ENCODE assay signal across 9 mouse cellular contexts in genomic region chr6:94592710-94593109, GRCm38 (mm10).
DNase-seq lines count a peak whose midpoint lies in the region; ATAC-seq lines count a peak whose summit lies in the region.
"Had no signal": no experiment of that assay in that cellular context is flagged by ENCODE, and none has a peak within 500 bp of the region (broad histone marks: within the 10 kb centered on the region; RNA-seq: fewer than 3 reads in every experiment).

No protein-coding gene starts in this region.

- no peaks in the 10 kb centered on the region for H3K27me3 ChIP-seq in lung, embryonic 15.5 days
- no peaks in the 10 kb centered on the region for H3K27me3 ChIP-seq in embryonic facial prominence, embryonic 14.5 days (replicated peaks; ENCODE audit: control insufficient read depth, insufficient read depth, low read length)
- H3K27me3 ChIP-seq in hindbrain, embryonic 11.5 days (ENCODE audit: control insufficient read depth, insufficient read depth, low read length): no peaks in the 10 kb centered on the region
- H3K27me3 ChIP-seq in neural tube, embryonic 11.5 days (ENCODE audit: control insufficient read depth, insufficient read depth, low read length): no peaks in the 10 kb centered on the region
- H3K27me3 ChIP-seq: liver, embryonic 13.5 days; Patski had no signal

- 4% methylated on average over 4 of the region's 4 CpGs for whole genome bisulfite sequencing in lung, embryonic 15.5 days
- WGBS in embryonic facial prominence, embryonic 14.5 days: 11% methylated on average over 4 of the region's 4 CpGs
- WGBS in hindbrain, embryonic 11.5 days: 24% methylated on average over 4 of the region's 4 CpGs
- 15% methylated on average over 4 of the region's 4 CpGs for WGBS in neural tube, embryonic 11.5 days

- peak; percentile 31; the same call in 1 of the 2 replicates for ATAC-seq in lung, embryonic 15.5 days (ENCODE audit: borderline replicate concordance, extremely low read depth, low FRiP score, low TSS enrichment)
- peak; percentile 47; the same call in 1 of the 2 replicates for ATAC-seq in embryonic facial prominence, embryonic 14.5 days (ENCODE audit: low read depth)
- peak; percentile 70 for ATAC-seq in hindbrain, embryonic 11.5 days (ENCODE audit: low FRiP score)
- 0 out of 2 replicates have a peak, but pooled peaks have one; percentile 55 for ATAC-seq in neural tube, embryonic 11.5 days (ENCODE audit: insufficient read depth, low FRiP score, low TSS enrichment)
- ATAC-seq: Patski had no signal

- no peak overlapping the region for H3K9ac ChIP-seq in lung, embryonic 15.5 days
- no peak overlapping the region for H3K9ac ChIP-seq in embryonic facial prominence, embryonic 14.5 days (ENCODE audit: low read depth, low read length)
- H3K9ac ChIP-seq in hindbrain, embryonic 11.5 days (ENCODE audit: low read depth, low read length): no peak overlapping the region
- H3K9ac ChIP-seq in neural tube, embryonic 11.5 days (ENCODE audit: low read length): no peak overlapping the region
- H3K9ac ChIP-seq: liver, embryonic 13.5 days had no signal

- H3K9me3 ChIP-seq in lung, embryonic 15.5 days: no peaks in the 10 kb centered on the region
- no peaks in the 10 kb centered on the region for H3K9me3 ChIP-seq in embryonic facial prominence, embryonic 14.5 days (ENCODE audit: control insufficient read depth, low read length)
- no peaks in the 10 kb centered on the region for H3K9me3 ChIP-seq in hindbrain, embryonic 11.5 days (ENCODE audit: control insufficient read depth, low read length)
- H3K9me3 ChIP-seq in neural tube, embryonic 11.5 days (ENCODE audit: control insufficient read depth, low read length): no peaks in the 10 kb centered on the region
- H3K9me3 ChIP-seq: liver, embryonic 13.5 days had no signal

- peaks cover 10% of the 10 kb centered on the region for H3K4me1 ChIP-seq in lung, embryonic 15.5 days
- peaks cover 31% of the 10 kb centered on the region for H3K4me1 ChIP-seq in embryonic facial prominence, embryonic 14.5 days (ENCODE audit: control insufficient read depth, insufficient read depth, low read length)
- H3K4me1 ChIP-seq in hindbrain, embryonic 11.5 days (replicated peaks; ENCODE audit: control insufficient read depth, insufficient read depth, low read length): 0 out of 2 replicates have a peak, but pooled peaks cover 3% of the 10 kb centered on the region
- peaks cover 12% of the 10 kb centered on the region for H3K4me1 ChIP-seq in neural tube, embryonic 11.5 days (ENCODE audit: control insufficient read depth, insufficient read depth, low read length)
- H3K4me1 ChIP-seq: liver, embryonic 13.5 days had no signal

- 0 out of 2 replicates have a peak overlapping the region, but pooled peaks have one; percentile 4 for H3K4me2 ChIP-seq in lung, embryonic 15.5 days
- H3K4me2 ChIP-seq in embryonic facial prominence, embryonic 14.5 days (ENCODE audit: low read depth, low read length): peak overlapping the region; percentile 32; the same call in 1 of the 2 replicates
- no peak overlapping the region for H3K4me2 ChIP-seq in hindbrain, embryonic 11.5 days (replicated peaks; ENCODE audit: low read depth, low read length)
- H3K4me2 ChIP-seq in neural tube, embryonic 11.5 days (ENCODE audit: low read depth): no peak overlapping the region
- H3K4me2 ChIP-seq: liver, embryonic 13.5 days had no signal

- no peak overlapping the region for H3K4me3 ChIP-seq in lung, embryonic 15.5 days
- H3K4me3 ChIP-seq in embryonic facial prominence, embryonic 14.5 days (ENCODE audit: low read depth, low read length): no peak overlapping the region
- no peak overlapping the region for H3K4me3 ChIP-seq in hindbrain, embryonic 11.5 days (ENCODE audit: low read depth, low read length)
- H3K4me3 ChIP-seq in neural tube, embryonic 11.5 days (ENCODE audit: low read depth, low read length): no peak overlapping the region
- H3K4me3 ChIP-seq: liver, embryonic 13.5 days had no signal

- H3K27ac ChIP-seq in lung, embryonic 15.5 days: no peak overlapping the region
- H3K27ac ChIP-seq in embryonic facial prominence, embryonic 14.5 days (replicated peaks; ENCODE audit: low read depth, low read length): peak overlapping the region; percentile 48; the same call in 1 of the 2 replicates
- H3K27ac ChIP-seq in hindbrain, embryonic 11.5 days (ENCODE audit: low read depth, low read length): no peak overlapping the region
- no peak overlapping the region for H3K27ac ChIP-seq in neural tube, embryonic 11.5 days (ENCODE audit: low read depth, low read length)
- H3K27ac ChIP-seq: liver, embryonic 13.5 days had no signal

- DNase-seq in lung, adult 18-20 months: no peak
- peak; percentile 77 for DNase-seq in embryonic facial prominence, embryonic 14.5 days (ENCODE audit: low spot score)
- no peak for DNase-seq in hindbrain, embryonic 11.5 days (ENCODE audit: low spot score)
- peak; percentile 44 for DNase-seq in neural tube, embryonic 11.5 days (ENCODE audit: low spot score)
- no peak for DNase-seq in layer of hippocampus, postnatal 14 days (ENCODE audit: low spot score in 2 of 2)
- DNase-seq in thymus, postnatal 14 days: no peak
- DNase-seq: liver, embryonic 13.5 days had no signal

- H3K36me3 ChIP-seq in lung, embryonic 15.5 days: no peaks in the 10 kb centered on the region
- H3K36me3 ChIP-seq in embryonic facial prominence, embryonic 14.5 days (ENCODE audit: control insufficient read depth, insufficient read depth, low read length): no peaks in the 10 kb centered on the region
- no peaks in the 10 kb centered on the region for H3K36me3 ChIP-seq in hindbrain, embryonic 11.5 days (ENCODE audit: control insufficient read depth, insufficient read depth, low read length)
- H3K36me3 ChIP-seq in neural tube, embryonic 11.5 days (ENCODE audit: control insufficient read depth, insufficient read depth, low read length): no peaks in the 10 kb centered on the region
- H3K36me3 ChIP-seq: liver, embryonic 13.5 days had no signal

Comparison
In these comparisons a context has a peak if more than half of its experiments do, and no peak if none do; other contexts are left out.
1. H3K4me2 ChIP-seq: peak in lung, embryonic 15.5 days (single experiment) and embryonic facial prominence, embryonic 14.5 days (single experiment); none in hindbrain, embryonic 11.5 days (single experiment) and neural tube, embryonic 11.5 days (single experiment).
2. DNase-seq: peak in embryonic facial prominence, embryonic 14.5 days (single experiment) and neural tube, embryonic 11.5 days (single experiment); none in lung, adult 18-20 months (0 of 2), hindbrain, embryonic 11.5 days (single experiment), layer of hippocampus, postnatal 14 days (0 of 2) and thymus, postnatal 14 days (single experiment).
3. Peak in every context shown above with its lines, with median percentiles within 50 percentile points of each other: ATAC-seq.